Mouse (Mus musculus) central nervous system, embryonic 18 days (tissue): Measurements from ENCODE around the gene Acot13. TPM values are rescaled to one million over a fixed set of nuclear protein-coding genes. Genes with fewer than 3 reads are reported as not detected.

Experiments
- polyA plus RNA-seq: library from polyadenylated mRNA; depleted of rRNA; stranded (reverse); fragments of >200 nt; gene quantifications from 2 replicates; pipeline ENCODE4 v1.2.3, GENCODE M21; 2012; rRNA removed

Acot13 gene
- 57.5 and 80.5 TPM in 2 replicates for polyA plus RNA-seq

DNA sequence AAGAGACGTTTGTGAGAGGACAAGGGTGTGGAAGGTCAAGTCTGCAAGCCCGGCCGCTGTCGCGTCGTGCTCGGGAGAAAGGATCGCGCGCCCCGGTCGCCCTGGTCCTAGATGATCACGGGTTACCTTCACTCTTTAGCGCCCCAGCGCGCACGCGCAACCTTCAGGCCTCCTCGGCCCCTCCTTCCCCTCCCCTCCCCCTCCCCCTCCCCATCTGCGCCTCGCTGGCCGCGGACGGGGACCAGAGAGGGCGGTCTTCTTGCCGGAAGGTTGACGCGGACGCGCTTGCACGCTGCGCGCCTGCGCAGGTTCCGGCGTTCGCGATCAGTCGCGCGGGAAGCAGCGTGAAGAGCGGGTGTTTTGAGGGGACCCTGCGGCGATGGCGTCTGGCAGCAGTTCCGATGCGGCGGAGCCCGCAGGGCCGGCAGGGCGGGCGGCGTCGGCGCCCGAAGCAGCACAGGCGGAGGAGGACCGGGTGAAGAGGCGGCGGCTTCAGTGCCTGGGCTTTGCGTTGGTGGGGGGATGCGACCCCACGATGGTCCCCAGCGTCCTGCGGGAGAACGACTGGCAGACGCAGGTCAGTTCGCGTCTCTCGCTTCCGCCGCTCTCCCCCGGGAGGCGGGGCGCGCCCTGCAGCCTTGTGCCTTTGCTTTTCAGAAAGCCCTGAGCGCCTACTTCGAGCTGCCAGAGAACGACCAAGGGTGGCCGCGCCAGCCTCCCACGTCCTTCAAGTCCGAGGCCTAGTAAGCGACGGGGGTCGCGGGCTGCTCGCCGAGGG lies at the start of gene Acot13, which contains the start of gene Tdp2:
Gene Acot13 (minus strand): TSS at position 188 of the 778 bp plus-strand sequence.
Gene Tdp2 (plus strand): TSS at position 327 of the 778 bp plus-strand sequence.

GRCm38 (mm10) chr13:24844983-24845955 lies 13.9 kb upstream of the Acot13 start, which contains the start of gene D130043K22Rik:
Gene D130043K22Rik (plus strand): TSS chr13:24845135.

DNA sequence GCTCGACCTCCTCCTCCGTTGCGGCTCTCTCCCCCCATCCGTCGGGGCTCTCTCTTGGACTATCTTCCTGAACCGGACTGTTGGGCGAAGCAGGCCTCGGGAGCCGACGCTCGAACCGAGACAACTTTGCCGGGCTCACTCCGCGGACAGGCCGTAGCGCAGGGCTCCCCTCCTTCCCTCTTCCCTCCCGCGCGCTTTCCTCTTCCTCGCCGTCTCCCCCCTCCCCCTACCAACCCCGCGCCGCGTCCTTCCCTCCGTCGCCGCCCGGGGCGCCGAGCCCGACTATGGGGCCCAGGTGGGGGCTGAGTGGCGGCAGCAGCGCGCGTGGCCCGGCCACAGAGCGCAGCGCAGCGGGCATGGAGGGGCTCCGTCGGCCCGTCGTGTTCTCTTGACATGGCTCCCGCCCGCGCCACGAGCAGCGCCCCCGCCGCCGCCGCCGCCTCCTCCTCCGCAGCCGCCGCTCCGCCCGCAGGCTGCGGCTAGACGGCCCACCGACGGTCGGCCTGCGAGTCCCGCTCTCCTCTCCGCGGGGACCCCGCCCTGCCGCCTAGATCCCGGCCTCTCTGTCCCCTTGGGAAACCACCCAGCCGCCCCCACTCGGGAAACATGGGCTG lies 29.9 kb downstream of the Acot13 start, which contains the start of gene BC005537:
Gene BC005537 (plus strand): TSS at position 350 of the 614 bp plus-strand sequence.

Other genes starting within 250 kb of the Acot13 start
- 33.4 and 35.8 TPM in 2 replicates for gene Ripor2, start 249.4 kb downstream of the Acot13 start, polyA plus RNA-seq
- gene Armh2, start 90.3 kb downstream of the Acot13 start, polyA plus RNA-seq: 0.19 and 0.22 TPM in 2 replicates
- gene Gmnn, start 69.6 kb downstream of the Acot13 start, polyA plus RNA-seq: 9.5 and 10.2 TPM in 2 replicates
- 129 and 139 TPM in 2 replicates for gene BC005537, start 29.9 kb downstream of the Acot13 start, polyA plus RNA-seq
- gene Tdp2, start 139 bp upstream of the Acot13 start, polyA plus RNA-seq: 40.9 and 45.8 TPM in 2 replicates
- gene D130043K22Rik, start 13.6 kb upstream of the Acot13 start, polyA plus RNA-seq: 6.5 and 7.1 TPM in 2 replicates
- 20.9 and 22.0 TPM in 2 replicates for gene Aldh5a1, start 106.1 kb upstream of the Acot13 start, polyA plus RNA-seq
- 3.4 and 4.0 TPM in 2 replicates for gene Gpld1, start 111.6 kb upstream of the Acot13 start, polyA plus RNA-seq
- gene Mrs2, start 188.8 kb upstream of the Acot13 start, polyA plus RNA-seq: 38.7 and 39.7 TPM in 2 replicates
- 2.6 and 3.4 TPM in 2 replicates for gene Dcdc2a, start 224.5 kb upstream of the Acot13 start, polyA plus RNA-seq